Mouse (Mus musculus): ENCODE results near the gene Zfp652. TPM values are rescaled to one million over a fixed set of nuclear protein-coding genes. Genes with fewer than 3 reads are reported as not detected.

The Zfp652 gene
- polyA plus RNA-seq, 1 experiment: 34.1 TPM

DNA sequence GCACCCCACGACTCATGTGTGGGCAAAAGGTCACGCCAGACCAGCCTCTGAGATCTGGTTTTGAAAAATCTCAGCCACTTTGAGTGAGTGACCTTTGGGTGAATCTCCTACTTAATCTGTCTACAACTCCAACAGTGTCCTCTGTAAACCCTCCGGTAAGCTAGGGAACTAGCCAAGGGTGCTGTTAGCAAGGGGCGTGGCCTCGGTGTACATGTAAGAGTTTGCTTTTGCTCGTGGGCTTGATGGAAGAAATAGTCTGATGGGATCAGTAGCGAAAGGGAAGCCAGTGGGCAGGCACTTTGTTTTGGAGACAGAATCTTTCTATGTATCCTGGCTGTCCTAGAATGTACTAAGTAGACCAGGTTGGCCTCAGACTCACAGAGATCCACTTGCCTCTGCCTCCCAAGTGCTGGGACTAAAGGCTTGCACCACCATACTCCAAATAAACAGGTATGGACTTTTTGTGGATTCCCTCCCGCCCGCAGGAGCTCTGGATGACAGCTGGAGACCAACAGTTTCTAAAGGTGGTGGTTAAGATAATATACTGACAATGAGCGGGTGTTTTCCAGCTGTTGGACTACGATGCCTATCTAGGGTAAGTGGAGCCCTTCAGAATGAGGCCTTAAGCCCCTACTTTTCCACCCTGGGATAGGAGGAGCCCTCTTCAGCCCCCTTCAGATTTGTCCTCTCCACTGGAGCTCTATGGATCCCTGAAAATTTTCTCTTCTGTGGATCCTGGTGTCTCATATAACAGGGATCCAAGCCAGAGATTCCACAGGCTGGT, 115.9 kb downstream of the Zfp652 start:
- peaks cover 5% of the 10 kb centered on the region; the same call in 1 of the 2 replicates for H3K27me3 ChIP-seq (ENCODE audit: control insufficient read depth, insufficient read depth, low read length)
- H3K4me1 ChIP-seq (replicated peaks; ENCODE audit: control insufficient read depth, insufficient read depth, low read length): peaks cover 63% of the 10 kb centered on the region
- TF ChIP-seq CTCF (IDR thresholded peaks at IDR 0.05; ENCODE audit: borderline replicate concordance, control insufficient read depth, extremely low read depth, insufficient read depth, low read length, poor library complexity) (no peak), POLR2A (IDR thresholded peaks at IDR 0.05; ENCODE audit: control insufficient read depth, extremely low read depth, insufficient read depth, low read length, poor library complexity) (no peak)
- no peak overlapping the region for H3K27ac ChIP-seq (ENCODE audit: control insufficient read depth, insufficient read depth, low read length)
- no peak overlapping the region for H3K4me3 ChIP-seq (ENCODE audit: control insufficient read depth, insufficient read depth, low read length)
- peaks cover 17% of the 10 kb centered on the region for H3K36me3 ChIP-seq (ENCODE audit: control insufficient read depth, insufficient read depth, low read length)
- peak; percentile 15 for DNase-seq
- 64% methylated on average over 11 of the region's 11 CpGs for WGBS

DNA sequence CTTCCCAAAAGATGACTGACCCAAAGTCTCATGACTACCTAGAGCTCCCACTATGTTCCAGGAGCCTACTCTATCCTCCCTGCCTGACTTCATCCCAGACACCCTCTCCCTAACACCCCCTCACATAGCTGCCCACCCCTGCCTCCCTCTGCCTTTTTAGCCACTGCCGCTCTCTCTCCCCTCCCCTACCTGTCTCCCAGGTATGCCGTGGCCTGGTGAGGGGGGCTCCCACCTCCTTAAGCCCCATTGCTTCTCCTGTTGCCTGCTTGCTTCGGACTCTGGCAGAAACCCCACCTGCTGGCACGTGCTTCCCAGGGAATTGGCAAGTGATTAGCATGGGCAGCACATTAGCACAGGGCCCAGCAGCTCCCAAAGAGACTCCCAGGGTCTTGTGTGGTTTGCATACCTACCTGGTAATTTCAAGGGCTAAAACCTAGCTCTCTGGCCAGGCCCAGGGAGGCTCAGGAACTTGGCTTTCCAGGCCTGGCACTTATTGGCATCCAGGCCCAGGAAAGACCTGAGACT, 117.1 kb downstream of the Zfp652 start:
- H3K27ac ChIP-seq (ENCODE audit: control insufficient read depth, insufficient read depth, low read length): no peak overlapping the region
- WGBS: 66% methylated on average over 4 of the region's 4 CpGs
- peaks cover 5% of the 10 kb centered on the region; the same call in 1 of the 2 replicates for H3K27me3 ChIP-seq (ENCODE audit: control insufficient read depth, insufficient read depth, low read length)
- peaks cover 67% of the 10 kb centered on the region for H3K4me1 ChIP-seq (replicated peaks; ENCODE audit: control insufficient read depth, insufficient read depth, low read length)
- TF ChIP-seq CTCF (IDR thresholded peaks at IDR 0.05; ENCODE audit: borderline replicate concordance, control insufficient read depth, extremely low read depth, insufficient read depth, low read length, poor library complexity): no peak
- no peak for TF ChIP-seq POLR2A (IDR thresholded peaks at IDR 0.05; ENCODE audit: control insufficient read depth, extremely low read depth, insufficient read depth, low read length, poor library complexity)
- H3K4me3 ChIP-seq (ENCODE audit: control insufficient read depth, insufficient read depth, low read length): no peak overlapping the region
- no peak for DNase-seq
- H3K36me3 ChIP-seq (ENCODE audit: control insufficient read depth, insufficient read depth, low read length): peaks cover 21% of the 10 kb centered on the region

DNA sequence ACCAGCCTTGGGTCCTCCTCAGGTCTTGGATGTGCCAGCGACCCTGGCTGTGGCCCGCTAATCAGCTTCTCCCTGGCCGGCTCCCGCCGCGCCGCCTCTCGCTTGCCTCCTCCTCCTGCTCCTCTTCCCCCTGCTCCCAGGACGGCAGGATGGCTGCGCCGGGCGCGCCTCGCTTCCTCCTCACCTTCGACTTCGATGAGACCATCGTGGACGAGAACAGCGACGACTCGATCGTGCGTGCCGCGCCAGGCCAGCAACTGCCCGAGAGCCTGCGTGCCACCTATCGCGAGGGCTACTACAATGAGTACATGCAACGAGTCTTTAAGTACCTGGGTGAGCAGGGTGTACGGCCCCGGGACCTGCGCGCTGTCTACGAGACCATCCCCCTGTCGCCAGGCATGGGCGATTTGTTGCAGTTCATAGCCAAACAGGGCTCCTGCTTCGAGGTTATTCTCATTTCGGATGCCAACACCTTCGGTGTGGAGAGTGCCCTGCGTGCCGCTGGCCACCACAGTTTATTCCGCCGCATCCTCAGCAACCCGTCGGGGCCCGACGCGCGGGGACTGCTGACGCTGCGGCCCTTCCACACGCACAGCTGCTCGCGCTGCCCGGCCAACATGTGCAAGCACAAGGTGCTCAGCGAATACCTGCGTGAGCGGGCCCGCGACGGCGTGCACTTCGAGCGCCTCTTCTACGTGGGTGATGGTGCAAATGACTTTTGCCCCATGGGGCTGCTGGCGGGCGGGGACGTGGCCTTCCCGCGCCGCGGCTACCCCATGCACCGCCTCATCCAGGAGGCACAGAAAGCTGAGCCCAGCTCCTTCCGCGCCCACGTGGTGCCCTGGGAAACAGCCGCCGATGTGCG, 118.2 kb downstream of the Zfp652 start:
- Histone ChIP-seq H3K36me3 (ENCODE audit: control insufficient read depth, insufficient read depth, low read length) (peaks cover 24% of the 10 kb centered on the region), H3K4me1 (replicated peaks; ENCODE audit: control insufficient read depth, insufficient read depth, low read length) (peaks cover 68% of the 10 kb centered on the region), H3K27me3 (ENCODE audit: control insufficient read depth, insufficient read depth, low read length) (no peaks in the 10 kb centered on the region), H3K4me3 (ENCODE audit: control insufficient read depth, insufficient read depth, low read length) (peak overlapping the region; percentile 48), H3K27ac (ENCODE audit: control insufficient read depth, insufficient read depth, low read length) (no peak overlapping the region)
- DNase-seq: peak; percentile 70
- 5% methylated on average over 80 of the region's 80 CpGs for WGBS
- 0 out of 2 replicates have a peak, but pooled peaks have one; percentile 12 for TF ChIP-seq POLR2A (IDR thresholded peaks at IDR 0.05; ENCODE audit: control insufficient read depth, extremely low read depth, insufficient read depth, low read length, poor library complexity)
- no peak; the same call in 1 of the 2 replicates for TF ChIP-seq CTCF (IDR thresholded peaks at IDR 0.05; ENCODE audit: borderline replicate concordance, control insufficient read depth, extremely low read depth, insufficient read depth, low read length, poor library complexity)

DNA sequence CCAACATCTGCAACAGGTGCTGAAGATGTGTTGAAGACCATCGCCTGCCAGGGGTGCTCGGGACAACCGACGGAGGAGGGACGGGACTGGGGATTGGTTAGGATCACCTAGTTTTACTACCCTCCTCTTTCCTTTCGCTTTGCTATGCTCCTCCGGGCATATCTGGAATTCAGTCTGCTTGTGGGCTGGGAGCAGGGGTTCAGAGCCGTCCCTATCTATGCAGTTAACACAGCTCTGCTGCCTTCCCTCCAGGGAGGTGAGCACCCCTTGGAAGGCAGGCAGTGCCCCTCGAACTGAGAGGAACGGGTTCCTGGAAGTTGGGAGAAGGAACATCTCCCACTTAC, 118.8 kb downstream of the Zfp652 start:
- Histone ChIP-seq H3K36me3 (ENCODE audit: control insufficient read depth, insufficient read depth, low read length) (peaks cover 30% of the 10 kb centered on the region), H3K4me3 (ENCODE audit: control insufficient read depth, insufficient read depth, low read length) (peak overlapping the region; percentile 48), H3K27ac (ENCODE audit: control insufficient read depth, insufficient read depth, low read length) (peak overlapping the region; percentile 47), H3K4me1 (replicated peaks; ENCODE audit: control insufficient read depth, insufficient read depth, low read length) (peaks cover 74% of the 10 kb centered on the region), H3K27me3 (ENCODE audit: control insufficient read depth, insufficient read depth, low read length) (no peaks in the 10 kb centered on the region)
- no peak for TF ChIP-seq POLR2A (IDR thresholded peaks at IDR 0.05; ENCODE audit: control insufficient read depth, extremely low read depth, insufficient read depth, low read length, poor library complexity)
- TF ChIP-seq CTCF (IDR thresholded peaks at IDR 0.05; ENCODE audit: borderline replicate concordance, control insufficient read depth, extremely low read depth, insufficient read depth, low read length, poor library complexity): peak; percentile 16; the same call in 1 of the 2 replicates
- WGBS: 21% methylated on average over 10 of the region's 10 CpGs
- DNase-seq: no peak

DNA sequence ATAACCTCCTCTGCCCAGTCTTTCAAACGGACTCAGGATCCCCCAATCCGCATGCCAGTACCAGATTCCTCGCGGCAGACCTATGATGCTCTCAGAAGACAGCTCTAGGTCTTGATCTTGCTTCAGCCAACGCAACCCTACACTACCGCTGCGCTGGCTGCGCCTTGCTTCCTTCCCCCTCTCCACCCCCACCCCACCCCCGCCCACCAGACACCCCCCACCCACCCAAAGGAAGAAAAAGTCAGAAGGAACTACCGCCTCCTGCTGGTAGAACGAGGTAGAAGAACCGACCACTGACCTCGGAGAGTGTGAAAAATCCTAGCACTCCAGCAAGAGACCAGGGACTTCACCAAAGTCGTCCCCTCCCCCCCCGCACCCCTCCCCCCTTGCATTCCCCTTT, 119.2 kb downstream of the Zfp652 start:
- Histone ChIP-seq H3K4me3 (ENCODE audit: control insufficient read depth, insufficient read depth, low read length) (peak overlapping the region; percentile 48), H3K4me1 (replicated peaks; ENCODE audit: control insufficient read depth, insufficient read depth, low read length) (peaks cover 78% of the 10 kb centered on the region), H3K27me3 (ENCODE audit: control insufficient read depth, insufficient read depth, low read length) (no peaks in the 10 kb centered on the region), H3K36me3 (ENCODE audit: control insufficient read depth, insufficient read depth, low read length) (peaks cover 34% of the 10 kb centered on the region), H3K27ac (ENCODE audit: control insufficient read depth, insufficient read depth, low read length) (peak overlapping the region; percentile 47)
- TF ChIP-seq CTCF (IDR thresholded peaks at IDR 0.05; ENCODE audit: borderline replicate concordance, control insufficient read depth, extremely low read depth, insufficient read depth, low read length, poor library complexity) (no peak), POLR2A (IDR thresholded peaks at IDR 0.05; ENCODE audit: control insufficient read depth, extremely low read depth, insufficient read depth, low read length, poor library complexity) (no peak)
- DNase-seq: peak; percentile 33
- WGBS: 55% methylated on average over 15 of the region's 15 CpGs

Measured in thymus, adult 2 months (tissue).